Mouse (Mus musculus) bone marrow, adult 2 months (tissue): ENCODE data around the gene Vamp8.

Source experiments
- CTCF ChIP-seq: fragments of 200-500 bp; IDR thresholded peaks from 2 replicates; pipeline ENCODE4 v1.5.1; 2011; ENCODE audit warnings: low read length, control low read depth; ENCODE audit not compliant: control insufficient read depth, insufficient read depth
- POLR2A ChIP-seq: fragments of 200-500 bp; IDR thresholded peaks from 2 replicates; pipeline ENCODE4 v1.6.1; 2011; ENCODE audit warnings: low read depth, mild to moderate bottlenecking, control low read depth, low read length, borderline replicate concordance; ENCODE audit not compliant: control insufficient read depth

- TF ChIP-seq CTCF (peak; percentile 8; the same call in 1 of the 2 replicates), POLR2A (no peak)
Measured at GRCm38 (mm10) chr6:72410003-72410402, 19.5 kb upstream of the Vamp8 start.
